Mouse (Mus musculus): ENCODE data around the gene Gpr3. TPM values are rescaled to one million over a fixed set of nuclear protein-coding genes. Genes with fewer than 3 reads are reported as not detected.

Gene Gpr3
- polyA plus RNA-seq, 1 experiment from 2014 or later = 0.32 TPM

DNA sequence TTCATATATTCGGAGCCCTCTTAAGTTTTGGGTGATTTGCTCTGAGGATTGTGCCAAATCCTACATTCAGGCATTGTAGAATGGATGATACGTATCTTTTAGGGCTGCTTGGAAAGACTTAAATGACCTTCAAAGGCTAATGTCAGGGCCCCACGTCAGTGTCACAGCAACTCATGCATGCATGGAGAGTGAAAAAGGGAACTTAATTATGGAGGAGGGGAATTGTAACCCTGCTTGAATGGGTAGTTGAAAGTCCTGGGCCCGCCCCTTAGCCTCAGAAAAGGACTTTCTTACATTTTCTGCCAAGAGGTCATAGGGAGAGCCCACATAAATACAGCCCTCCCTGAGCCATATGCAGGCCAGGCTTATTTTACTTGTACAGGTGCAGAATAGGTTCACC is 52.7 kb downstream of the Gpr3 start:
- no peak overlapping the region for H3K9ac ChIP-seq
- no peaks in the 10 kb centered on the region for H3K27me3 ChIP-seq
- peaks cover 23% of the 10 kb centered on the region for H3K36me3 ChIP-seq
- H3K4me1 ChIP-seq = 0 out of 2 replicates have a peak, but pooled peaks cover 7% of the 10 kb centered on the region
- no peak for ATAC-seq (ENCODE audit: low FRiP score, low read depth)
- no peak overlapping the region for H3K4me2 ChIP-seq (replicated peaks)
- no peak overlapping the region for H3K27ac ChIP-seq
- 79% methylated on average over 4 of the region's 4 CpGs for WGBS
- H3K4me3 ChIP-seq = no peak overlapping the region
- no peaks in the 10 kb centered on the region for H3K9me3 ChIP-seq

Small RNA genes lying within 50 kb of the gene (microRNA-seq; reads per million reads assigned to microRNA genes)
- not detected for gene Mir7017

Other genes starting within 250 kb of the Gpr3 start
- gene Fgr, start 238.4 kb downstream of the Gpr3 start, polyA plus RNA-seq (2015; fragmentation: Nextera tagmentation; extraction: Ambion mirVana) = 0.19 and 0.26 TPM in 2 replicates
- gene Ahdc1, start 201.3 kb downstream of the Gpr3 start, polyA plus RNA-seq (2015; fragmentation: Nextera tagmentation; extraction: Ambion mirVana) = 11.3 and 11.5 TPM in 2 replicates
- 114 and 132 TPM in 2 replicates for gene Wasf2, start 82.0 kb downstream of the Gpr3 start, polyA plus RNA-seq (2015; fragmentation: Nextera tagmentation; extraction: Ambion mirVana)
- 2.8 and 5.9 TPM in 2 replicates for gene Cd164l2, start 405 bp downstream of the Gpr3 start, polyA plus RNA-seq (2015; fragmentation: Nextera tagmentation; extraction: Ambion mirVana)
- gene Map3k6, start 28.3 kb upstream of the Gpr3 start, polyA plus RNA-seq (2015; fragmentation: Nextera tagmentation; extraction: Ambion mirVana) = 2.4 and 2.6 TPM in 2 replicates
- 5.5 and 5.6 TPM in 2 replicates for gene Sytl1, start 50.6 kb upstream of the Gpr3 start, polyA plus RNA-seq (2015; fragmentation: Nextera tagmentation; extraction: Ambion mirVana)
- 84.0 and 86.8 TPM in 2 replicates for gene Tmem222, start 65.3 kb upstream of the Gpr3 start, polyA plus RNA-seq (2015; fragmentation: Nextera tagmentation; extraction: Ambion mirVana)
- gene Wdtc1, start 140.9 kb upstream of the Gpr3 start, polyA plus RNA-seq (2015; fragmentation: Nextera tagmentation; extraction: Ambion mirVana) = 13.3 and 14.1 TPM in 2 replicates
- gene Slc9a1, start 157.2 kb upstream of the Gpr3 start, polyA plus RNA-seq (2015; fragmentation: Nextera tagmentation; extraction: Ambion mirVana) = 8.1 and 8.8 TPM in 2 replicates